Mouse (Mus musculus) G1E (cell line): ENCODE measurements around the gene Rps6kb1.

Experiments used
- CTCF ChIP-seq: IDR thresholded peaks from 2 replicates; pipeline ENCODE4 v1.5.1; 2012; ENCODE audit warnings: low read depth, low read length, inconsistent platforms, mixed read lengths
- GATA1 ChIP-seq: IDR thresholded peaks from 2 replicates; pipeline ENCODE4 v1.6.1; 2012; ENCODE audit warnings: borderline replicate concordance, low read length, inconsistent platforms, mixed read lengths
- POLR2AphosphoS5 ChIP-seq: IDR thresholded peaks from 2 replicates; pipeline ENCODE4 v1.6.1; 2012; ENCODE audit warnings: low read depth, low read length, inconsistent platforms; ENCODE audit not compliant: insufficient replicate concordance
- TAL1 ChIP-seq: conservative IDR thresholded peaks from 2 replicates; pipeline ENCODE4 v1.6.1; 2012; ENCODE audit warnings: low read depth, low read length, inconsistent platforms, mixed read lengths

DNA sequence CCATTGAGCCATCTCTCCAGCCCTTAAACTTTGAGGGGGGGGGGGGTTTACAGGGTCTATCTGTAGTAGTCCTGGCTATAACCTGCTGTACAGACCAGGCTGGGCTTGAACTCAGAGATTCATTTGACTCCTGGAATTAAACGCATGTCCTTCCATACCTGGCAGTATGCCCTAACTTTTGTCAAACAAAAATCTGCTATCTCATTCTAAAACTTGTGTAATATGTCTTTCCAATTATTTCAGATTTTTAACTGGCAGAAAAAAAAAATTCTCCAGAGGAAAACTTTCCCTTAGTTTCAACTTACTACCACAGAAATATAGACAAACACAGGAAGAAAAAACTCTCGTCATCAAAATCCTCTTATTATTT, 4.1 kb downstream of the Rps6kb1 start:
- TF ChIP-seq CTCF (no peak), TAL1 (no peak), GATA1 (no peak), POLR2AphosphoS5 (no peak)
